Mouse (Mus musculus) embryonic stem cell, embryonic (primary cell): ENCODE results near the gene Olfr735.

Experiments used
- CTCF ChIA-PET, 4 experiments: fragments of 300-600 bp in 2 of 4; fragments of 350-600 bp in 2 of 4; sonication (Branson Sonifier 250); formaldehyde crosslinking; loops; one replicate each; lab custom pipeline; 2022; ENCODE audit warnings: inconsistent platforms in 2 of 4; lab: Charles Lee
- POLR2A ChIA-PET, 4 experiments: fragments of 300-600 bp in 2 of 4; fragments of 350-600 bp in 2 of 4; sonication (Branson Sonifier 250); formaldehyde crosslinking; loops; one replicate each; lab custom pipeline; 2022; ENCODE audit warnings: antibody characterized with exemption in 4 of 4, inconsistent platforms in 1 of 4; lab: Charles Lee

Olfr735 gene

GRCm38 (mm10) chr14:50348796-50349195 is at the start of gene Olfr735:
Gene Olfr735, minus strand, starts transcription at chr14:50348872.
- POLR2A ChIA-PET, result no interaction called here
- CTCF ChIA-PET, result no interaction called here

GRCm38 (mm10) chr14:50380863-50381262 is 32.2 kb upstream of the Olfr735 start, which contains the start of gene Olfr736:
Gene Olfr736, plus strand, starts transcription at chr14:50381163.
- ChIA-PET POLR2A (no interaction called here), CTCF (no interaction called here)

- POLR2A ChIA-PET, result no interaction called here
- CTCF ChIA-PET, result no interaction called here
Observed at GRCm38 (mm10) chr14:50363561-50363960, 14.9 kb upstream of the Olfr735 start.

GRCm38 (mm10) chr14:50360480-50360879 is 11.8 kb upstream of the Olfr735 start:
- ChIA-PET POLR2A (no interaction called here), CTCF (no interaction called here)

- CTCF ChIA-PET, result no interaction called here
- POLR2A ChIA-PET, result no interaction called here
Observed at GRCm38 (mm10) chr14:50357593-50357992, 8.9 kb upstream of the Olfr735 start, which contains the start of gene Tlr11. Gene Tlr11, plus strand, starts transcription at chr14:50357914.

- ChIA-PET CTCF (no interaction called here), POLR2A (no interaction called here)
Observed at GRCm38 (mm10) chr14:50356725-50357124, 8.1 kb upstream of the Olfr735 start.

GRCm38 (mm10) chr14:50352438-50352837 is 3.8 kb upstream of the Olfr735 start:
- ChIA-PET POLR2A (no interaction called here), CTCF (interaction anchor here in 1 of 4 experiments (0.7 kb wide), 3 partner anchors 19 to 715 kb away, joined by 4 to 7 read pairs (median 5); no protein-coding TSS in a partner anchor)

GRCm38 (mm10) chr14:50326661-50327060 is 22.0 kb downstream of the Olfr735 start, which contains the start of gene Olfr734:
Gene Olfr734, minus strand, starts transcription at chr14:50326761.
- POLR2A ChIA-PET, result no interaction called here
- CTCF ChIA-PET, result no interaction called here

GRCm38 (mm10) chr14:50301422-50301821 is 47.2 kb downstream of the Olfr735 start, which contains the start of gene Olfr733:
Gene Olfr733, minus strand, starts transcription at chr14:50301522.
- ChIA-PET CTCF (no interaction called here), POLR2A (no interaction called here)
